Mouse (Mus musculus) CH12.LX (cell line): Measurements from ENCODE around the gene Tas1r2. TPM values are rescaled to one million over a fixed set of nuclear protein-coding genes. Genes with fewer than 3 reads are reported as not detected.

Source experiments
- DNase-seq: peaks from one replicate; pipeline ENCODE4 v3.0.0-alpha.2; 2013; ENCODE audit errors: extremely low read depth
- H3K27ac ChIP-seq: 2 replicates; pipeline ENCODE4 v1.5.1; 2012; ENCODE audit warnings: low read depth, mild to moderate bottlenecking, control low read depth, moderate library complexity; ENCODE audit not compliant: insufficient read depth
- H3K27me3 ChIP-seq: replicated peaks from 2 replicates; pipeline ENCODE3; 2012; ENCODE audit warnings: inconsistent platforms
- H3K36me3 ChIP-seq, 2 experiments: replicated peaks in 1 of 2; 2 replicates each; pipeline versions ENCODE3 to v1.6.1; 2012; ENCODE audit warnings: inconsistent platforms in 1 of 2, low read length in 1 of 2, mild to moderate bottlenecking in 1 of 2, mixed read lengths in 1 of 2, moderate library complexity in 1 of 2; ENCODE audit not compliant: control insufficient read depth in 1 of 2, insufficient read depth in 1 of 2
- H3K4me1 ChIP-seq, 2 experiments: 2 replicates each; pipeline ENCODE4 v1.6.1; 2012; ENCODE audit warnings: inconsistent platforms in 1 of 2, moderate library complexity in 1 of 2; ENCODE audit not compliant: insufficient read depth in 2 of 2, control insufficient read depth in 1 of 2
- H3K4me2 ChIP-seq: 2 replicates; pipeline ENCODE4 v1.6.1; 2012; ENCODE audit warnings: low read depth, mild to moderate bottlenecking, control low read depth; ENCODE audit not compliant: poor library complexity, insufficient read depth, severe bottlenecking
- H3K4me3 ChIP-seq, 3 experiments: fragments of 150-350 bp in 1 of 3; sonication (generic) in 1 of 3; replicated peaks in 1 of 3; 2 replicates each; pipeline versions ENCODE3 to v1.5.1; 2011 to 2012; ENCODE audit warnings: low read depth in 2 of 3, low read length in 2 of 3, mild to moderate bottlenecking in 2 of 3, moderate library complexity in 2 of 3, control low read depth in 1 of 3, improper control_type of control experiment in 1 of 3, inconsistent platforms in 1 of 3, mixed read lengths in 1 of 3; ENCODE audit not compliant: poor library complexity in 1 of 3
- H3K79me2 ChIP-seq: replicated peaks from 2 replicates; pipeline ENCODE4 v1.6.1; 2012; ENCODE audit warnings: mild to moderate bottlenecking, moderate library complexity; ENCODE audit not compliant: control insufficient read depth, poor library complexity, insufficient read depth, severe bottlenecking; ENCODE audit errors: extremely low read depth
- H3K9ac ChIP-seq: 2 replicates; pipeline ENCODE4 v1.6.1; 2012; ENCODE audit warnings: low read depth, mild to moderate bottlenecking, control low read depth, moderate library complexity; ENCODE audit not compliant: insufficient read depth
- H3K9me3 ChIP-seq: replicated peaks from 2 replicates; pipeline ENCODE3; 2012; ENCODE audit warnings: low read length, inconsistent platforms, mixed read lengths
- BHLHE40 ChIP-seq: IDR thresholded peaks from 2 replicates; pipeline ENCODE4 v1.6.1; 2011; ENCODE audit warnings: mild to moderate bottlenecking, low read depth, low read length, improper control_type of control experiment
- CHD2 ChIP-seq: IDR thresholded peaks from 2 replicates; pipeline ENCODE4 v1.6.1; 2011; ENCODE audit warnings: low read length, improper control_type of control experiment
- CTCF ChIP-seq, 2 experiments: IDR thresholded peaks in 1 of 2; conservative IDR thresholded peaks in 1 of 2; 2 replicates each; pipeline ENCODE4 v1.5.1; 2011 to 2012; ENCODE audit warnings: low read depth in 2 of 2, low read length in 2 of 2, improper control_type of control experiment in 1 of 2, inconsistent platforms in 1 of 2, mild to moderate bottlenecking in 1 of 2, moderate library complexity in 1 of 2
- E2F4 ChIP-seq: IDR thresholded peaks from 2 replicates; pipeline ENCODE4 v1.6.1; 2011; ENCODE audit warnings: low read depth, low read length, improper control_type of control experiment; ENCODE audit not compliant: insufficient replicate concordance
- EP300 ChIP-seq: IDR thresholded peaks from 2 replicates; pipeline ENCODE4 v1.6.1; 2011; ENCODE audit warnings: low read length, improper control_type of control experiment
- ETS1 ChIP-seq: conservative IDR thresholded peaks from 2 replicates; pipeline ENCODE4 v1.6.1; 2012; ENCODE audit warnings: low read depth, mild to moderate bottlenecking, inconsistent platforms, low read length, improper control_type of control experiment, moderate library complexity
- IRF4 ChIP-seq: IDR thresholded peaks from 2 replicates; pipeline ENCODE4 v1.6.1; 2014; ENCODE audit warnings: low read depth, mild to moderate bottlenecking, inconsistent platforms, low read length, improper control_type of control experiment
- JUND ChIP-seq: conservative IDR thresholded peaks from 2 replicates; pipeline ENCODE4 v1.6.1; 2011; ENCODE audit warnings: low read depth, low read length, improper control_type of control experiment
- MAX ChIP-seq: IDR thresholded peaks from 2 replicates; pipeline ENCODE4 v1.6.1; 2011; ENCODE audit warnings: low read length, improper control_type of control experiment
- MEF2A ChIP-seq: IDR thresholded peaks from 2 replicates; pipeline ENCODE4 v1.6.1; 2014; ENCODE audit warnings: low read depth, mild to moderate bottlenecking, inconsistent platforms, low read length, improper control_type of control experiment, borderline replicate concordance
- MXI1 ChIP-seq: IDR thresholded peaks from 2 replicates; pipeline ENCODE4 v1.6.1; 2011; ENCODE audit warnings: mild to moderate bottlenecking, low read depth, low read length, improper control_type of control experiment
- NELFE ChIP-seq: IDR thresholded peaks from 2 replicates; pipeline ENCODE4 v1.6.1; 2011; ENCODE audit warnings: low read depth, low read length, improper control_type of control experiment
- NRF1 ChIP-seq: IDR thresholded peaks from 2 replicates; pipeline ENCODE4 v1.6.1; 2014; ENCODE audit warnings: low read depth, mild to moderate bottlenecking, inconsistent platforms, low read length, improper control_type of control experiment, moderate library complexity
- PAX5 ChIP-seq: IDR thresholded peaks from 2 replicates; pipeline ENCODE4 v1.6.1; 2012; ENCODE audit warnings: low read length, inconsistent platforms, mixed read lengths
- POLR2A ChIP-seq: IDR thresholded peaks from 2 replicates; pipeline ENCODE4 v1.6.1; 2011; ENCODE audit warnings: low read depth, mild to moderate bottlenecking, improper control_type of control experiment, low read length
- RAD21 ChIP-seq: IDR thresholded peaks from 2 replicates; pipeline ENCODE4 v1.6.1; 2011; ENCODE audit warnings: low read depth, mild to moderate bottlenecking, low read length, improper control_type of control experiment, moderate library complexity
- RCOR1 ChIP-seq: conservative IDR thresholded peaks from 2 replicates; pipeline ENCODE4 v1.6.1; 2012; ENCODE audit warnings: low read depth, mild to moderate bottlenecking, inconsistent platforms, low read length, improper control_type of control experiment
- USF2 ChIP-seq: conservative IDR thresholded peaks from 2 replicates; pipeline ENCODE4 v1.6.1; 2011; ENCODE audit warnings: low read depth, low read length, improper control_type of control experiment
- dilution Hi-C: fragments of 300-500 bp; cut with MboI; formaldehyde crosslinking; loops from 2 replicates; pipeline ENCODE4 v1.14.3; 2020; ENCODE audit warnings: low sequenced_read_pairs; ENCODE audit not compliant: extremely low pct_unique_long_range_greater_than_20kb, extremely low pct_ligation_motif_present
- in situ Hi-C: fragments of 300-500 bp; cut with MboI; formaldehyde crosslinking; loops from 3 replicates; pipeline ENCODE4 v1.14.3; 2019; ENCODE audit warnings: low sequenced_read_pairs, low pct_ligation_motif_present, low pct_unique_long_range_greater_than_20kb, mixed read lengths
- polyA plus RNA-seq: library from polyadenylated mRNA; unstranded; fragments of >175 nt; gene quantifications from 2 replicates; pipeline ENCODE4 v1.2.1, GENCODE M21; 2012; ENCODE audit warnings: low read depth; ENCODE audit not compliant: insufficient read length
- total RNA-seq, 2 experiments: library from RNA; depleted of rRNA; stranded (reverse); fragments of 300-350 nt in 1 of 2; fragments of >200 nt in 1 of 2; gene quantifications; 2 replicates each; pipeline ENCODE4 v1.2.3; 2012 to 2014

The Tas1r2 gene
- total and polyA plus RNA-seq, 3 experiments, result not detected

GRCm38 (mm10) chr4:139715241-139715932 is 62.0 kb downstream of the Tas1r2 start:
- in situ Hi-C loops, result no loop called here
- H3K27me3 ChIP-seq, result peaks cover 79% of the 10 kb centered on the region
- no peaks in the 10 kb centered on the region for H3K9me3 ChIP-seq
- no peak for DNase-seq
- H3K4me1 ChIP-seq, result no peaks in the 10 kb centered on the region
- no peak overlapping the region for H3K4me2 ChIP-seq
- no peaks in the 10 kb centered on the region for H3K36me3 ChIP-seq
- no peak overlapping the region for H3K9ac ChIP-seq
- dilution Hi-C loops, result no loop called here
- no peak overlapping the region for H3K27ac ChIP-seq
- H3K4me3 ChIP-seq, result no peak overlapping the region
- TF ChIP-seq CHD2 (no peak), MXI1 (no peak), USF2 (no peak), NELFE (no peak)
- no peaks in the 10 kb centered on the region for H3K79me2 ChIP-seq

GRCm38 (mm10) chr4:139716477-139717169 is 63.3 kb downstream of the Tas1r2 start:
- in situ Hi-C loops (no loop called here), dilution Hi-C loops (no loop called here)
- Histone ChIP-seq H3K4me2 (no peak overlapping the region), H3K36me3 (no peaks in the 10 kb centered on the region), H3K4me3 (no peak overlapping the region), H3K9me3 (no peaks in the 10 kb centered on the region), H3K79me2 (no peaks in the 10 kb centered on the region), H3K9ac (no peak overlapping the region), H3K27me3 (peaks cover 73% of the 10 kb centered on the region), H3K4me1 (no peaks in the 10 kb centered on the region), H3K27ac (no peak overlapping the region)
- TF ChIP-seq CTCF (conservative IDR thresholded peaks at IDR 0.05 in 1 of 2, IDR thresholded peaks at IDR 0.05 in 1 of 2; ENCODE audit: low read depth in 2 of 2, low read length in 2 of 2) (no peak), BHLHE40 (no peak), EP300 (no peak), E2F4 (no peak), POLR2A (no peak), PAX5 (no peak), MXI1 (no peak), ETS1 (no peak), NRF1 (no peak)
- no peak for DNase-seq

- in situ Hi-C loops, result no loop called here
- Histone ChIP-seq H3K9me3 (no peaks in the 10 kb centered on the region), H3K79me2 (no peaks in the 10 kb centered on the region), H3K9ac (no peak overlapping the region), H3K27me3 (peaks cover 59% of the 10 kb centered on the region), H3K36me3 (no peaks in the 10 kb centered on the region), H3K4me2 (no peak overlapping the region), H3K4me1 (no peaks in the 10 kb centered on the region; a peak in 1 of 4 replicates), H3K4me3 (no peak overlapping the region), H3K27ac (no peak overlapping the region)
- TF ChIP-seq IRF4, result no peak
- TF ChIP-seq MAX, result no peak
- TF ChIP-seq MEF2A, result no peak
- no peak for TF ChIP-seq RAD21
- TF ChIP-seq JUND, result no peak
- TF ChIP-seq NRF1, result no peak
- TF ChIP-seq CTCF (conservative IDR thresholded peaks at IDR 0.05 in 1 of 2, IDR thresholded peaks at IDR 0.05 in 1 of 2; ENCODE audit: low read depth in 2 of 2, low read length in 2 of 2), result no peak
- no peak for TF ChIP-seq RCOR1
- dilution Hi-C loops, result no loop called here
- DNase-seq, result no peak
These were observed 65.6 kb downstream of the Tas1r2 start for GRCm38 (mm10) chr4:139718978-139719377.
